Mouse (Mus musculus) right cerebral cortex, postnatal 4 days (tissue): ENCODE measurements around the gene Wfdc6a.

Experiments used
- DNase-seq: peaks from one replicate; pipeline ENCODE4 v3.0.0-alpha.2; 2022

The Wfdc6a gene

GRCm38 (mm10) chr2:164549963-164550894 lies 35.0 kb downstream of the Wfdc6a start:
- DNase-seq = no peak

GRCm38 (mm10) chr2:164549338-164549737 lies 35.9 kb downstream of the Wfdc6a start:
- no peak for DNase-seq

DNA sequence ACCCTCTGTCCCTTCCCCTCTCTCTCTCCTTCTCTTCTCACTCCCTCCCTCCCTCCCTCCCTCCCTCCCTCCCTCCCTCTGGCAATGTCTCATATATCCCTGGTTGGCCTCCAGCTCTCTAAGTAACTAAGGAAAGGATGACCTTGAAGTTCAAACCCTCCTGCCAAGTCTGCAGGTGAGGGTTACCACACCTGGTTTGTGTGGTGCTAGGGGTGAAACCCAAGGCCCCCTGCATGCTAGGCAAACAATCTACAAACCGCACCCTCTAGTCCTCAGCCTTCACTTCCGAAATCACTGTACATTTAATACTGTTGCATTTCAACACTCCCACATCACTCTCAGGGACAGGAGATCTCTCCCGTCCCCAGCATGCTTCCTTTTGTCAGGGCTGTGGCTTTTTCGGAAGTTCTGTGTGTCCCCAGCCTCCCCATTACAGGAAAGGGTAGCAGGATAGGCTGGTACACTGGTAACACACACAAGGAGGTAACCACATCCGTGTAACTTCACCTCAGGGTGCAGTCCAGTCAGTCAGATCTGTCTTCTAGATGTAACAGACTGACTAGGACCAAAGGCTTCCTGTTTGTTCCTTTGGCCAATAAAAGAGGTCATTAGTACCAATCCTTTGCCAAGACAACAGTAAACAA lies 40.7 kb downstream of the Wfdc6a start:
- DNase-seq = no peak

- no peak for DNase-seq
These were observed 41.5 kb downstream of the Wfdc6a start for GRCm38 (mm10) chr2:164543745-164544144.

DNA sequence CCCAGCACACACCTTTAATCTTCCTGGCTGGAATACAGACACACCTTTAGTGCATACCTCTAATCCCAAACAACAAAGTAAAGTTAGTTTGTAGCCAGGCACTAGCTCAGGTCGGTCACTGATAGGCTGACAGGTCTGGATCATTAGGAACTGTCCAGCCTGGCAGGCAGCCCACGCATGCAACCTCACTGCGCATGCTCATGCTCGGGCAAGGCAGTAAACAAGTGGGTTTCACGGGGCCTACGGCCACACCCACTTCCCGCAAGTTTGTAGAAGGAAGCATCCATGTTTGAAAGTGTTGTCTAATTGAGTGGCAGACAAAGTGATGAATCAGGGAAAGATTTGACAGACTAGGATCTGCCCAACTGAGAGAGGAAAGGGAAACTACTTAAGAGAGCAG lies 42.6 kb downstream of the Wfdc6a start:
- DNase-seq = no peak

- DNase-seq = no peak
These were observed 43.1 kb downstream of the Wfdc6a start for GRCm38 (mm10) chr2:164542132-164542531.

DNA sequence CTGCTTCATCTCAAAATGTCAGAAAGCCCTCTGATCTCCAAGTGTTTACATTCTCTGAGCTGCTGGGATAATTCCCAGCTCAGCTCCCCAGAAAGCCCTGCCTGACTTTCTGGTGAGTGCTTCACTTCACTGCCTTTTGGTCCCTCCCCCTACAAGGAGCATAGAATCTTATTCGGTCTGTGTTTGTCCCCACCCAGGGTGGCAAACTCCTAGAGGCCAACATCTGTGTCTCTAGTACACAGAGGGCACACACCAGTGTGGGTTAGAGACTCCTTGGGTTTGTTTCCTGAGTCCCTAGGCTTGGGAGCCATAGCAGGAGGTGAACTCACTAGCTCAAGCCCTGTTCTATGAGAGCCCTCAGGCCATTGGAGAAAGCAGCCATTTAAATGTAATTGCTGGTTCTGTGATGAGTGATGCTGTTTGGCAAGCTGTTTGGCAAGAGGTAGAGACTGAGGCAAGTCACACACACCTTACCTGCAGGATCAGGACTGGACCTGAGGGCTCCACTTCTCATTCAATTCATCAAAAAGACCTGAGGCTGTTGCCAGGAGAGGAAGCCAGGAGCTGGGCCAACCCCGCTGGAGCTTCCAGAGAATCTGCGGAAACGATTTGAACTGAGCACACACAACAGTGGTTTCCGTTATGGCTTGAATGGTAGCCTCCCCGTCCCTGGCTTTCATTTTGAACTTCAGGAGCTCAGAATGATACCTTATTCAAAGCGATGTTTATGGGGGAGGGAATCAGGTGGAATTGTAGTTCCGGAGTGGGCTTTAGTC lies 44.4 kb downstream of the Wfdc6a start:
- DNase-seq = no peak

DNA sequence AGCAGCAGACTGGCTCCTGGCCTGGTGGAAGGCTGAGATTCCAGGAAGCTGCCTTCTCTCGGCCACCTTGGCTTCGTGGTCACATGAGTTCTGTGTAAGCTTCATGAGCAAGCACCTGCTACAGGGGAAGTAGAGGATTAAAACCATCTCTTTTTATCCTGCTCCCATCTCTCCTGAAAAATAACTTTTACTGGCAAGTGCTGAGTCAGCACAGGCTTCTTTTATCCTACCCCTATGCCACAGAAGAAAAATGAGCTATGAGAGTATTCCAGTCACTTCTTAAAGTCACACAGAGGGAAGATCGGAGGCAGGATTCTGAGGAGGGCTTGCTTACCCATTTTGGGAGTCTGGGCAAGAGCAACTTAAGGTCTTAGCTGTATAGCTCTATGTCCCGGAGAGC lies 48.2 kb downstream of the Wfdc6a start:
- DNase-seq = no peak

DNA sequence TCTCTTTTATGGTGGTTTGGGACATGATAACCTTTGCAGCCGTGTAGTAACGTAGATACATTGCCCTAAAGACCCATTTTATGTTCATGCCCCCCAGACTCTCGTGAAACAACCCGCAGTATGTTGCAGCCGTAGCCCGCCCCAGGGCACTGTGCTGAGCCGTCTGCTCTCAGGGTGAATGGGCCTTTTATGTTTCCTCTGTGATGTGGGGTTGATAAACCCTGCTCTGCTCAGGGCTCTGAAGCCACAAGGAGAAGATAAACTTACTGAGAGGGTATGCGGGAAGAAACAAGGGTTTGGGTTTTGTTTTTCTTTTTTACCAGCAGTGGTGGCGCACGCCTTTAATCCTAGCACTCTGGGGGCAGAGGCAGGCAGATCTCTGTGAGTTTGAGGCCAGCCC lies 50.9 kb downstream of the Wfdc6a start:
- no peak for DNase-seq

- DNase-seq = peak; percentile 78
These were observed 54.1 kb downstream of the Wfdc6a start for GRCm38 (mm10) chr2:164531169-164531568.
